Mouse (Mus musculus) c-Kit-positive CD71-positive TER-119-negative erythroid progenitor cells, embryonic 14.5 days (primary cell): ENCODE measurements around the gene Gm29776.

Experiments used
- DNase-seq: peaks from one replicate; pipeline ENCODE4 v3.0.0-alpha.2; 2013; ENCODE audit warnings: low read depth

Gene Gm29776

DNA sequence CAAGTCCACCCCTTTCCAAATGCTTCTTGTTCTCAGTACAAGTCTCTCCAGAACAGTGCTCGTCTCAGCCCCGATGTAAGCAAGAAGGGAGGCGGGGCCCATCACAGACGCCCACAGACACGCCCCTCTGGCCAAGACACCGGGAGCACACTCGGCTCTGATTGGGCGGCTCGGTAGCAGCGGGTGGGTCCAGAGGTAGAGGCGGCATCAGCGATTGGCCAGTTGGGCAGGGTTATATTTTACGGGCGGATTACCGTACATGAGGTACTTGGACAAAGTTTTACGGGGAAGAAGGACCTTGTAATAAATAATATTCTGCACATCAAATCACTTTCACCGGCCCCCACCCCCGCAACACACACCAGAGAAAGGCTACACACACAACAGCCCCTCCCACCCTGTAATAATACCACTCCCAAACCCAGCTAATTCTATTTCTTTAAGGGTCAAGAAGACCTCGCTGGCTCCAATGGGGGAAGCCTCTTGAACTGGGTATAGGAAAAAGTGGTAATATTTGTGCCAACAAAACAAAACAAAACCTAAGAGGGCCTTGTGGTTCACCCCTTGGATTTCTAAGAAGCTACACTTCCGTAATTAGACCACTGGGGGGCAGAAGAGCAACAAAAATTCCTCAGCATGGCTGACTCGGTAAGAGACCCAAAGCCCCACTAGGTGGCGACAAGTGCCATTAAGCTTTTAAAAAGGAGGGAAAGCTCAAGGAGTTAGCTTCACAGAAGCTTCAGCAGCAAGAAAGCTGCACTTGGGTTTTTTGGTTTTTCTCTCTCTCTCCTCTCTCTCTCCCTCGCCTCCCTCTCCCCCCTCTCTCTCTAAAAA, 47.8 kb downstream of the Gm29776 start:
- DNase-seq, result peak; percentile 94

DNA sequence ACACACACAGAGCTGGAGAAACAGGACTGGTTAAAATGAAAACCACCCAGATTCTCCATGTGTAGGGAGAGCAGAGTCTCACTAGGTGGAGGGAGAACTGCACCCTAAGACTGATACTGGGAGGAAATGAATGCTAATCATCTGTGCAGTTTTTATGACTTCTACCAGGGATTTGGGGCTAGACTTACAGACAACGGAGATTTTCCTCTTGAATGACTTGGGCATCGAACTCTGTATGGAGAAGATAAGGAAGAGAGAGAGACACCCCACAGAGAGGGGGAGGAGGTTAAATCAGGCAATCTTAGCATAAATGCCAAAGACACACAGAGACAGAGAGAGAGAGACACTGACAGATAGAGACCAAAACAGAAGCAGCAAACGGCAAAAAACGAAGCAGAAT, 50.7 kb downstream of the Gm29776 start:
- no peak for DNase-seq

DNA sequence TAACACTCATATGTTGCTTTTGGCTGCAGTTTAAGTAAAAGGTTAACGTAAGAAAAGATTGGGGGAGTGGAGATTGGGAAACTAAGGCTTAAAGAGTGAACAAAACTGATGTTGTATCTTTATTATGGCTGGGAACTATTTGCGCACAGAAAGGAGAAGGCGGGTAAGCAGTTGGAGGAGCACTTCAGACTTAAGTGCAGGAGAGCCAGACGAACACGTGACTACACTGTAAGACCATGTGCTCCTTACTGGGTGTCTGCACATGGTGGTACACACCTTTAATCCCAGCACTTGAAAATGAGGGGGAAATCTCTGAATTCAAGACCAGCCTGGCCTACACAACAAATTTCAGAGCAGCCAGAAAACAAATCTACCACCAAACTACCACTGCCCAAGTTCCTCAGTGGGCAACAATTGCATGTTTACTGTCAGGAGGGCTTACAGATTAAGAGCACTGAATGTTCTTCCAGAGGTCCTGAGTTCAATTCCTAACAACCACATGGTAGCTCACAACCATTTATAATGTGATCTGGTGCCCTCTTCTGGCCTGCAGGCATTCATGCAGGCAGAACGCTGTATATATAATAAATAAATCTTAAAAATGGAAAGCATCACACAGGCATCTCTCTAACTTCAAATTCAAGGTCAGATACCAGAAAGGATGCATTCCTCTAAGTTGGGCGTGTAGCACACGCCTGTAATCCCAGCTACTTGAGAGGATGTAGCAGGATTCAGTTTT, 51.6 kb downstream of the Gm29776 start:
- no peak for DNase-seq

DNA sequence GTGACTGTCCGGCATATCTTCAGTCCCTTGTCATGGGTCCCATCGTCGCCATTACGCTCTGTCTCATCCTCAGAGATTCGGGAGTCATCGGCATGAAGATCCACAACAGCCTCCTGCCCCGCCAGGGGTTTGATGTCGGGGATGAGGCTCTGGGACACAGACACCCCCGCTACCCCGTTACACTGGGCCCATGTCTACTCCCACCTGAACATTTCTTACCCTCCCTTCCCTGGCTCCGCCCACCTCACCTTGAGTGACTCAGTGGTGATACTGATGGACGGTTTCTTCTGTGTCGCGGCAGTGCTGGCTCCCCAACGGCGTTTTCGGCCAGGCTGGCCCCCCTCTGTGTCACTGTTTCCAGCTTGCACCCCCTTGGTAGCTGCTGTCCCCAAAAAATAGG, 52.2 kb downstream of the Gm29776 start:
- no peak for DNase-seq

DNA sequence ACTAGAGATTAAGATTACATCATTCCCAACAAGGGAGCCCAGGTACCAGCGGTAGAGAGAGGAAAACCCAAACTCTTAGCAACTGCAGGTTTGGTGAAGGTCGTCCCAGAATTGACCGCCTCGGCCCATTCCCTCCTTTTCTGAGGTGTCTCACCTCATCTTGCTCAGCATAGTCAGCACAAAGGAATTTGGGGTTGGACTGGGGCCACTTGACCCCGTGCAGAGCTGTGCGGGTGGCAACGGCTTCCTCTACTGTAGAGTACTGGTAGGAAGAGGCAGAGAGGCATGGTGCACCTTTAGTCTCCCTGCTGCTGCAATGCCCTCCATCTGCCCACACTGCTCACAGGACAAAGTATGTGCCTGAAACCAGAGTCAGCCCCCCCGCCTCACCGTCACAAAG, 54.3 kb downstream of the Gm29776 start:
- DNase-seq, result no peak

DNA sequence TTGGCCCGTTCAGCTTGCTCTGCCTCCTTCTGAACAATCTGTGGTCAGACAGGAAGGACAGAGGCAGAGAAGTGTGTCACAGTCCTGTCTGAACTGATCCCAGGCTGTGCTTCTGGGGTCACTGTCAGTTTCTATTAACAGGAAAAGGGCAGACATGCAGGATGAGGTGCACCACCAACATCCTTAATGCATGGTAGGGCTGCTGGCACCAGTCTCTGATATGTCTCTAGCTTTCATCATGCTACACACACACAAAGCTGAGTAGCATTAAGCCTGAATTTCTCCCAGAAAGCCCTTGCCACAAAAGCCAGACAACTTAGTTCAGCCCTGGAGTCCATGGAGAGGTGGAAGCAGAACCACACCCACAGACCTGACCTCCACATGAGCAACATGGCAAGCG, 55.6 kb downstream of the Gm29776 start:
- DNase-seq, result no peak
